ENCODE assay signal across 8 mouse cellular contexts in genomic region chr19:24555904-24556584, GRCm38 (mm10). TPM values are rescaled to one million over a fixed set of nuclear protein-coding genes. Genes with fewer than 3 reads are reported as not detected.
DNase-seq lines count a peak whose midpoint lies in the region; ATAC-seq lines count a peak whose summit lies in the region.

No protein-coding gene starts in this region.

- peak overlapping the region; percentile 86 for H3K4me3 ChIP-seq in intestine, embryonic 16.5 days (ENCODE audit: low read length)
- H3K4me3 ChIP-seq in limb, embryonic 10.5 days = peak overlapping the region; percentile 74
- peak overlapping the region; percentile 85 for H3K4me3 ChIP-seq in midbrain, embryonic 12.5 days

- peak overlapping the region; percentile 81 for H3K9ac ChIP-seq in intestine, embryonic 16.5 days (ENCODE audit: low read depth, low read length)
- H3K9ac ChIP-seq in midbrain, embryonic 12.5 days (replicated peaks) = peak overlapping the region; percentile 87

- peak; percentile 91 for ATAC-seq in intestine, embryonic 16.5 days
- peak; percentile 83 for ATAC-seq in midbrain, embryonic 12.5 days (ENCODE audit: low FRiP score, low read depth)

- H3K4me2 ChIP-seq in intestine, embryonic 16.5 days (ENCODE audit: low read depth, low read length) = peak overlapping the region; percentile 89
- H3K4me2 ChIP-seq in midbrain, embryonic 12.5 days (replicated peaks) = peak overlapping the region; percentile 74

- H3K4me1 ChIP-seq in intestine, embryonic 16.5 days (ENCODE audit: control insufficient read depth, insufficient read depth, low read length) = peaks cover 6% of the 10 kb centered on the region; the same call in 1 of the 2 replicates
- peaks cover 34% of the 10 kb centered on the region for H3K4me1 ChIP-seq in limb, embryonic 10.5 days
- peaks cover 39% of the 10 kb centered on the region for H3K4me1 ChIP-seq in midbrain, embryonic 12.5 days

- DNase-seq in adrenal gland, adult 2 months = peak; percentile 91
- peak; percentile 84 for DNase-seq in embryo, embryonic 11 days
- peak; percentile 40 to 64 for DNase-seq in gastrocnemius, postnatal 4 days (ENCODE audit: low spot score in 2 of 2)
- peak; percentile 82 for DNase-seq in limb, embryonic 10.5 days (ENCODE audit: low spot score)
- DNase-seq in right cerebral cortex, postnatal 4 days = peak; percentile 63
- DNase-seq in adipocyte (ENCODE audit: low spot score) = no peak

- 0 out of 2 replicates have a peak, but pooled peaks cover 4% of the 10 kb centered on the region for H3K27me3 ChIP-seq in intestine, embryonic 16.5 days (replicated peaks; ENCODE audit: control insufficient read depth, insufficient read depth, low read length)
- peaks cover 48% of the 10 kb centered on the region for H3K27me3 ChIP-seq in limb, embryonic 10.5 days (ENCODE audit: low read depth, poor library complexity, severe bottlenecking)
- H3K27me3 ChIP-seq in midbrain, embryonic 12.5 days = peaks cover 38% of the 10 kb centered on the region

- H3K36me3 ChIP-seq in intestine, embryonic 16.5 days (ENCODE audit: control insufficient read depth, insufficient read depth, low read length) = no peaks in the 10 kb centered on the region
- H3K36me3 ChIP-seq in limb, embryonic 10.5 days = no peaks in the 10 kb centered on the region
- no peaks in the 10 kb centered on the region for H3K36me3 ChIP-seq in midbrain, embryonic 12.5 days

- H3K9me3 ChIP-seq in intestine, embryonic 16.5 days (ENCODE audit: control insufficient read depth, low read length) = no peaks in the 10 kb centered on the region
- no peaks in the 10 kb centered on the region for H3K9me3 ChIP-seq in limb, embryonic 10.5 days (replicated peaks)
- H3K9me3 ChIP-seq in midbrain, embryonic 12.5 days = no peaks in the 10 kb centered on the region

- H3K27ac ChIP-seq in intestine, embryonic 16.5 days (ENCODE audit: low read length) = peak overlapping the region; percentile 91
- H3K27ac ChIP-seq in limb, embryonic 10.5 days = peak overlapping the region; percentile 81
- peak overlapping the region; percentile 40 for H3K27ac ChIP-seq in midbrain, embryonic 12.5 days (replicated peaks)

- under 1% methylated on average over 67 of the region's 74 CpGs for WGBS in intestine, embryonic 16.5 days
- WGBS in limb, embryonic 10.5 days = under 1% methylated on average over 42 of the region's 74 CpGs
- under 1% methylated on average over 42 of the region's 74 CpGs for WGBS in midbrain, embryonic 12.5 days

RNA-seq across cellular contexts. Expression of gene Pip5k1b, which starts 0.4 kb away (rescaled TPM):
- 10 to 100 TPM; 14.2 to 18.7 TPM for total RNA-seq in adrenal gland, adult 2 months (2021)
- polyA plus RNA-seq in adrenal gland, adult 2 months (2012; rRNA removed) = 3.6 and 4.3 TPM in 2 replicates
- 1 to 10 TPM; 1.7 to 1.9 TPM for total RNA-seq in gastrocnemius, postnatal 4 days (2021)
- polyA plus RNA-seq in intestine, embryonic 16.5 days (2015; fragmentation: Nextera tagmentation; extraction: Ambion mirVana) = 22.1 and 26.1 TPM in 2 replicates
- 0.28 and 0.50 TPM in 2 replicates for polyA plus RNA-seq in limb, embryonic 10.5 days (2016; fragmentation: Nextera tagmentation; extraction: Ambion mirVana)
- polyA plus RNA-seq in midbrain, embryonic 12.5 days (2016; fragmentation: Nextera tagmentation; extraction: Ambion mirVana) = 2.3 and 2.7 TPM in 2 replicates

Comparison
In these comparisons a context has a peak if more than half of its experiments do, and no peak if none do; other contexts are left out.
1. H3K27ac ChIP-seq: peak in every context shown above with its lines; median percentile 91 in intestine, embryonic 16.5 days; 81 in limb, embryonic 10.5 days; 40 in midbrain, embryonic 12.5 days.